Mouse (Mus musculus) lung, postnatal 0 days (tissue): ENCODE data around the gene Rell1.

Experiments
- CTCF ChIP-seq: IDR thresholded peaks from 2 replicates; pipeline ENCODE4 v1.5.1; 2016; ENCODE audit warnings: antibody characterized with exemption, mild to moderate bottlenecking
- EP300 ChIP-seq: IDR thresholded peaks from 2 replicates; pipeline ENCODE4 v1.6.1; 2016; ENCODE audit warnings: antibody characterized with exemption, mild to moderate bottlenecking, control low read depth

- TF ChIP-seq CTCF (no peak), EP300 (no peak)
Measured at GRCm38 (mm10) chr5:64006548-64006947, 37.9 kb upstream of the Rell1 start.
